Mouse (Mus musculus) hematopoietic stem cell, adult 5-6 weeks (primary cell): ENCODE results near the gene Tgif1. TPM values are rescaled to one million over a fixed set of nuclear protein-coding genes. Genes with fewer than 3 reads are reported as not detected.
A peak's percentile ranks its signal among the peaks of the same experiment; 100 is the strongest.
"Not testable (repeated sequence)": the region's sequence is repeated elsewhere in the genome, so short reads cannot be mapped to it uniquely, and the experiment has no call there.

ENCODE experiments used
- ATAC-seq, 2 experiments: fragments of 125-278 bp in 1 of 2; replicated peaks in 1 of 2; 2 replicates each; pipeline ENCODE4 v1.8.0; 2016 to 2017; ENCODE audit warnings: inconsistent platforms in 2 of 2, mild to moderate bottlenecking in 2 of 2, moderate number of reproducible peaks in 2 of 2, low read depth in 1 of 2, moderate TSS enrichment in 1 of 2; ENCODE audit not compliant: low FRiP score in 2 of 2, poor library complexity in 2 of 2, severe bottlenecking in 2 of 2, insufficient read depth in 1 of 2, low TSS enrichment in 1 of 2
- total RNA-seq: library from RNA; stranded (forward); fragments of 172-1452, 232-1000 nt; gene quantifications from 2 replicates; pipeline ENCODE4 v1.2.3, GENCODE M21; 2017

Tgif1 gene
- total RNA-seq, 1 experiment from 2014 or later: 84.6 TPM

GRCm38 (mm10) chr17:70849399-70850232 lies 3.7 kb downstream of the Tgif1 start:
- peak; percentile 11 to 15 for ATAC-seq

- ATAC-seq: 0 out of 4 replicates have a peak, but pooled peaks of 1 of the 2 experiments have one; percentile 1
Observed at GRCm38 (mm10) chr17:70848511-70849398, 4.6 kb downstream of the Tgif1 start.

- ATAC-seq: no peak
Observed at GRCm38 (mm10) chr17:70847751-70848510, 5.4 kb downstream of the Tgif1 start.

- ATAC-seq: peak; percentile 32 to 33
Observed at GRCm38 (mm10) chr17:70847086-70847485, 6.3 kb downstream of the Tgif1 start.

- no peak for ATAC-seq
Observed at GRCm38 (mm10) chr17:70846111-70846644, 7.2 kb downstream of the Tgif1 start.

GRCm38 (mm10) chr17:70845543-70845942 lies 7.8 kb downstream of the Tgif1 start:
- no peak for ATAC-seq

- ATAC-seq: no peak
Observed at GRCm38 (mm10) chr17:70844971-70845370, 8.4 kb downstream of the Tgif1 start.

GRCm38 (mm10) chr17:70843252-70843651 lies 10.1 kb downstream of the Tgif1 start:
- no peak for ATAC-seq

- ATAC-seq: no peak
Observed at GRCm38 (mm10) chr17:70838533-70838932, 14.8 kb downstream of the Tgif1 start.

- no peak for ATAC-seq
Observed at GRCm38 (mm10) chr17:70838031-70838430, 15.3 kb downstream of the Tgif1 start.

- not testable (repeated sequence) for ATAC-seq
Observed at GRCm38 (mm10) chr17:70837474-70837873, 15.9 kb downstream of the Tgif1 start.

GRCm38 (mm10) chr17:70836820-70837219 lies 16.5 kb downstream of the Tgif1 start:
- no peak for ATAC-seq

GRCm38 (mm10) chr17:70835071-70835790 lies 18.1 kb downstream of the Tgif1 start:
- no peak for ATAC-seq

GRCm38 (mm10) chr17:70834430-70834965 lies 18.8 kb downstream of the Tgif1 start:
- peak; percentile 10 to 14; a peak in 1 of 4 replicates for ATAC-seq

GRCm38 (mm10) chr17:70832544-70832943 lies 20.8 kb downstream of the Tgif1 start:
- ATAC-seq: peak; percentile 80 to 88

- no peak for ATAC-seq
Observed at GRCm38 (mm10) chr17:70831591-70831990, 21.8 kb downstream of the Tgif1 start.
